Mouse (Mus musculus) fibroblast of lung, adult 2 months (primary cell): ENCODE measurements around the gene Myo3b.

ENCODE experiments used
- DNase-seq: peaks from one replicate; pipeline ENCODE4 v3.0.0-alpha.2; 2011; ENCODE audit warnings: low read depth

Gene Myo3b

DNA sequence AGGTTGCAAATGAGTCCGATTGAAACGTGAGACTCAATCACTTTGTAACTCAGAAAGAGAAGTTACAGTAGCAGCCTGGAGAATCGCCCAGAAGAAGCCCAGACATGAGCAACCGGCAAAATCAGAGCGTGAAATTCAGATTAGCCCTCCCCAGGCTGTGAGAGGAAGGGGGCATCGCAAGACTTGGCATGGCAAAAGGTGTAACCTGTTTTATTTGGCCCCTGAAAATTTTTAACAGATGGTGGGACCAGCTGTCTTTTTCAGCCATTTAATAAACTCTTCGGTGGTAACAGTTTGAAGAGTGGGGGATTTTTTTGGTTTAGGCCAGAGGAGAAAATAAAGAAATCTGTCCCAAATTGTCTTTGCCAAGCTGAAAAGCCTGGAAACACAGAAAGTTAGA lies 405.2 kb downstream of the Myo3b start:
- no peak for DNase-seq

DNA sequence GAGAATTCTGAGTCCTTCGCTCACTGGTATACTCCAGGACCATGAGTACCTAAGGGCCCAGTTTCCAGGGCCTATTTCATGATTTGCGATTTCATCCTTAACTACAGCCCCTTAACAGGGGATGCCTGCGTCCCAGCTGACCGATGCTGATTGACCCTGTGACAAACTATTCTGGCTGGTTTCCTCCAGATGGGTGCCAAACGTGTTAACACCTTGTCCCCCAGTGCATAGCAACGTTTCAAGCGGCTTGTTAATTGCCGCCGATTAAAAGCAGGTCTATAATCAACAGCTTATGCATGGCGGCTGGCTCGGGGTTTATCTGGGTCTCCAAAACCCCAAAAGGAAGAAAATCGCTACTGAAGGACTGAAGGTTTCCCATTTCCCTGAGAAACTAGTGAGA lies 417.3 kb downstream of the Myo3b start:
- no peak for DNase-seq

DNA sequence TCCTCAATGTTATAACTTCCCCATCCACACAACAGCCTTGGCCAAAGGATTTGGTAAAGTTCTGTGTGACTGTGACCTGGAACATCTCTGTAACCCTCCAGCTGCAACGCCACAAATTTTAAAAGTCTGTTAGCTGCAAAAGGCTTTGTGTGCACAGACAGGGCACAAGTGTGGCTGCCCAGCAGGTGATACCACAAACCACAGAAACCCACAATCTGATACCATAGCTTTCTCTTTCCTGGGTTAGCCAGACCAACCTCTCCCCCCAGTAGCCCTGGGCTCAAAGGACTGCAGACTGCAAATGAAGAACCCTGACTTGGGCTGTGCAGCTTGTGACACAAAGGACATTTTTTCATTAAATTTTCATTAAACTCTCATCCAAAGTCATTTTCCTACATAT lies 424.7 kb downstream of the Myo3b start:
- no peak for DNase-seq

DNA sequence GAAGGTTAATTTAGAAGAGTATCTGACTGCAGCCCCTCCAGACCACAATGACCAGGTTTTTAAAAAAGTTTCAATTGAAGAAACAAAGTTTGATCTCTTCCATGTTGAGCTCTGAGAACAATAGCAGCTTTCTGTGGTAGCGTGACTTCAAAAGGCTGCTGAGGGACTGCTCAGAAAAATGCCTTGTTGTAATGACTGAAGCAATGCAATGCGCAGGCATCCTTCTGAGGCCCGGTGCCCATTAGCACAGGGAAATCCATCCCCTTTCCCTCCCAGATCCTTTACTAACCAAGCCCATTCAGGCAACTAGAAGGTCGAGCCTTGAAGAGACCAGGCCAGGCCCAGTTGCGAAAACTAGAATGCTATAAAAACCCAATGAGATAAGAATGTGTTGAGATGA lies 432.2 kb downstream of the Myo3b start:
- no peak for DNase-seq

DNA sequence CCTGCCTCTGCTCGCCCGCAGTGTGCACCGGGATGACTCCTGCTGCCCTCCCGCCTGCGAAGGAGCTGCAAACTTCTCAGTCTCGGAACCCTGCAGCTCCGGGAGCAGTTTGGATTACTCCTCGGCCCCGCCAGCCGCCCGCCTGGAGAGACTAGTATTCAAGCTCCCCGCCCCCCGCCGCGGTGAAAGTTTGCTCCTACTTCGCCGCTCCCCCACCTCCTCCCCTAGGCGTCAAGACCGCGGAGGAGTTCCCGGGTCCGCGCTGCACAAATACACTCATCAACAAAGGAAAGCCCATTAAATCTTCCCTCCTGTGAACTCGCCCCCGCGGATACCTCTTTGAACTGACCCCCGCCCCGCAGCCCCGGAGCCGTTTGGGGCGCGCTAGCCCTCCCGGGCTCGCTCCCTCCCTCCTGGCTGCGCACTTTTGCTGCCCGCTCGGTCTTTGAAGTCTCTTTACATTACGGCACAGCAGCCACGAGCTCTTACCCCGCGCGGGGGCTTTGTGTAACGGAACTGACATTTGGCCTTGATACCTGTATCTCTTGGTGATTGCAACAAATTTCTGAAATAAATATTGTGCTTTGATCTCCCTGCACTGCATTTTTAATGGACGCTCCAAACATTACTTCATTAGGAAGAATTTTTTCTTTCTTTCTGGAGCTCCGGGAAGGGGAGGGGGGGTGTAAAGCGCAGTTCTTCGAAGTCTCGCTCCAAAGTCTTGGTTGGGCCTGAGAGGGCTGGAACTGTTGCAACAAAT lies 433.1 kb downstream of the Myo3b start:
- DNase-seq: no peak
